Mouse (Mus musculus) intestine, postnatal 0 days (tissue): Measurements from ENCODE around the gene Fpgs. TPM values are rescaled to one million over a fixed set of nuclear protein-coding genes. Genes with fewer than 3 reads are reported as not detected.
A peak's percentile ranks its signal among the peaks of the same experiment; 100 is the strongest.

Experiments
- ATAC-seq: fragments of 200-750 bp; cut with Nextera tagmentation; 2 replicates; pipeline ENCODE4 v1.8.0; 2017; ENCODE audit warnings: mild to moderate bottlenecking, moderate TSS enrichment, moderate library complexity
- H3K27ac ChIP-seq: fragments of 300-500 bp; sonication (generic); 2 replicates; pipeline ENCODE4 v1.5.1; 2014; ENCODE audit warnings: mild to moderate bottlenecking, low read depth, low read length, moderate library complexity
- H3K27me3 ChIP-seq: fragments of 300-500 bp; sonication (generic); replicated peaks from 2 replicates; pipeline ENCODE4 v1.6.1; 2014; ENCODE audit warnings: low read length, mixed read lengths; ENCODE audit not compliant: control insufficient read depth, insufficient read depth
- H3K36me3 ChIP-seq: fragments of 300-500 bp; sonication (generic); 2 replicates; pipeline ENCODE4 v1.6.1; 2014; ENCODE audit warnings: mild to moderate bottlenecking, moderate library complexity; ENCODE audit not compliant: control insufficient read depth, insufficient read depth
- H3K4me1 ChIP-seq: fragments of 300-500 bp; sonication (generic); replicated peaks from 2 replicates; pipeline ENCODE4 v1.6.1; 2014; ENCODE audit warnings: antibody characterized with exemption, low read length, mixed read lengths; ENCODE audit not compliant: control insufficient read depth, insufficient read depth
- H3K4me2 ChIP-seq: fragments of 300-500 bp; sonication (generic); replicated peaks from 2 replicates; pipeline ENCODE4 v1.6.1; 2014; ENCODE audit warnings: low read depth, mild to moderate bottlenecking, moderate library complexity
- H3K4me3 ChIP-seq: fragments of 300-500 bp; sonication (generic); 2 replicates; pipeline ENCODE4 v1.5.1; 2014; ENCODE audit warnings: low read depth, low read length
- H3K9ac ChIP-seq: fragments of 300-500 bp; sonication (generic); 2 replicates; pipeline ENCODE4 v1.6.1; 2014; ENCODE audit warnings: mild to moderate bottlenecking, low read depth, low read length
- H3K9me3 ChIP-seq: fragments of 300-500 bp; sonication (generic); 2 replicates; pipeline ENCODE4 v1.6.1; 2016; ENCODE audit warnings: mixed run types; ENCODE audit not compliant: control insufficient read depth
- CTCF ChIP-seq: sonication (generic); IDR thresholded peaks from 2 replicates; pipeline ENCODE4 v1.5.1; 2016; ENCODE audit warnings: low read depth, mild to moderate bottlenecking, control low read depth, antibody characterized with exemption, moderate library complexity
- WGBS: fragments of 180-500 bp; shearing (Covaris S2); extraction: QIAGEN DNeasy Blood & Tissue Kit; methylation state at CpG from one replicate; pipeline ENCODE4 v1.1.7; 2014; 5-methylcytosine and 5-hydroxymethylcytosine counted together
- polyA plus RNA-seq: library from polyadenylated mRNA; unstranded; fragments of >200 nt; fragmentation: Nextera tagmentation; extraction: Ambion mirVana; gene quantifications from 2 replicates; pipeline ENCODE4 v1.2.1, GENCODE M21; 2015

The Fpgs gene
- polyA plus RNA-seq, 1 experiment from 2014 or later = 12.4 TPM

- no peak overlapping the region for H3K27ac ChIP-seq
- H3K36me3 ChIP-seq = peaks cover 78% of the 10 kb centered on the region
- TF ChIP-seq CTCF = no peak
- 79% methylated on average over 14 of the region's 14 CpGs for WGBS
- no peak overlapping the region for H3K4me3 ChIP-seq
- H3K27me3 ChIP-seq = no peaks in the 10 kb centered on the region
- no peak for ATAC-seq
- H3K4me1 ChIP-seq = peaks cover 9% of the 10 kb centered on the region
- no peak overlapping the region for H3K4me2 ChIP-seq
- H3K9ac ChIP-seq = no peak overlapping the region
- no peaks in the 10 kb centered on the region for H3K9me3 ChIP-seq
Observed at GRCm38 (mm10) chr2:32682721-32683417, 21.1 kb downstream of the Fpgs start.

DNA sequence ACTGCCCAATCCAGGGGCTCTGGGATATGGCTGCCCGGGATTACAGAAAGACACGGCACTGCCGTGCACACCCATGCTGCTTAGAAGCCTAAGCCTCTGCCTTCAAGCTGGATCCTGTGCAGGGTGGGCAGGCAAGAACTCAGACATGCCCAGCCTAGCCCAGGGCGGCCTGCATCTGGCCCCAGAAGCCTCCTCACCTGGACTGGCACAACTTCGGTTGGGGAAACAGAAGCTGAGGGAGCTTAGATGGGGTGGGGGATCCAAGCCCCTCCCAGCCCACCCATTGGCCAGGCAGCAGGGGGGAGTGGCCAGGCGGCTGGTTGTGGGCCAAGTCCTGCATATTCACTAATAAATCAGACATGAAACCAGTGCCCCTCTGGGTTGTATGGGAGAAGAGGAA, 22.2 kb downstream of the Fpgs start:
- WGBS = 61% methylated on average over 6 of the region's 6 CpGs
- Histone ChIP-seq H3K4me3 (no peak overlapping the region), H3K27me3 (no peaks in the 10 kb centered on the region), H3K36me3 (peaks cover 68% of the 10 kb centered on the region), H3K9me3 (no peaks in the 10 kb centered on the region), H3K27ac (no peak overlapping the region), H3K4me1 (peaks cover 9% of the 10 kb centered on the region), H3K4me2 (no peak overlapping the region), H3K9ac (no peak overlapping the region)
- no peak for ATAC-seq
- TF ChIP-seq CTCF = no peak

DNA sequence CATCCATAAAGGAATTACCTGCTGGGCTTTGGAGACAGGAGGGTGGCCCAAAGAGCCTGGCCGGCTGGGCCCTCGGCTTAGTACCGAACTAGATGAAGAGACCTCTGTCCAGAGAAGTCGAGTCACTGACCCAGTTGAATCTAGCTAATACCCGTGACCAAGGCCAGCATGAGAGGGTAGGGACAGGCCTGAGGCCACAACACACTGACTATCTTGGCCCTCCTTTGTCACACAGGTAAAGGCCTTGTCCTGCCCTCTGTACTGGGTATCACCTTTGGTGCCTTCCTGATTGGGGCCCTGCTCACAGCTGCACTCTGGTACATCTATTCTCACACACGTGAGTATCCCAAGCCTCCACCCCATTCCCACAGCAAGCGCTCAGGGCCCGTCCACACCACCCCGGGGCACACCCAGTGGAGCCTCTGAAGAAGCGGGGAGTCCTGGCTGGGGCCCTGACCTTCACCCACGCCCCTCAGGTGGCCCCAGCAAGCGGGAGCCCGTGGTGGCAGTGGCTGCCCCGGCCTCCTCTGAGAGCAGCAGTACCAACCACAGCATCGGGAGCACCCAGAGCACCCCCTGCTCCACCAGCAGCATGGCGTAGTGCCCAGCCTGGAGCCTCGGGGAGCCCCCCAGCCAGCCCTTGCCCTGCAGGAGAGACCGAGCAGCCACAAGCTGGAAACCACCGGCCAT, 22.8 kb downstream of the Fpgs start:
- 62% methylated on average over 19 of the region's 19 CpGs for WGBS
- Histone ChIP-seq H3K4me2 (0 out of 2 replicates have a peak overlapping the region, but pooled peaks have one; percentile 9), H3K9ac (no peak overlapping the region), H3K4me1 (peaks cover 9% of the 10 kb centered on the region), H3K4me3 (no peak overlapping the region), H3K27me3 (no peaks in the 10 kb centered on the region), H3K27ac (no peak overlapping the region; the same call in 1 of the 2 replicates), H3K36me3 (peaks cover 61% of the 10 kb centered on the region), H3K9me3 (no peaks in the 10 kb centered on the region)
- peak; percentile 70 for ATAC-seq
- no peak for TF ChIP-seq CTCF

- Histone ChIP-seq H3K9me3 (no peaks in the 10 kb centered on the region), H3K9ac (peak overlapping the region; percentile 11; the same call in 1 of the 2 replicates), H3K4me2 (no peak overlapping the region), H3K27me3 (no peaks in the 10 kb centered on the region), H3K27ac (peak overlapping the region; percentile 21; the same call in 1 of the 2 replicates), H3K4me3 (no peak overlapping the region), H3K4me1 (peaks cover 9% of the 10 kb centered on the region), H3K36me3 (peaks cover 51% of the 10 kb centered on the region)
- WGBS = 37% methylated on average over 7 of the region's 7 CpGs
- TF ChIP-seq CTCF = no peak
- peak; percentile 26; the same call in 1 of the 2 replicates for ATAC-seq
Observed at GRCm38 (mm10) chr2:32680051-32680451, 23.9 kb downstream of the Fpgs start.

- Histone ChIP-seq H3K36me3 (peaks cover 36% of the 10 kb centered on the region), H3K9me3 (no peaks in the 10 kb centered on the region), H3K4me1 (peaks cover 9% of the 10 kb centered on the region), H3K9ac (no peak overlapping the region), H3K27ac (no peak overlapping the region; the same call in 1 of the 2 replicates), H3K4me2 (no peak overlapping the region), H3K4me3 (no peak overlapping the region), H3K27me3 (no peaks in the 10 kb centered on the region)
- 83% methylated on average over 7 of the region's 7 CpGs for WGBS
- ATAC-seq = no peak
- TF ChIP-seq CTCF = no peak
Observed at GRCm38 (mm10) chr2:32677683-32678082, 26.3 kb downstream of the Fpgs start.

DNA sequence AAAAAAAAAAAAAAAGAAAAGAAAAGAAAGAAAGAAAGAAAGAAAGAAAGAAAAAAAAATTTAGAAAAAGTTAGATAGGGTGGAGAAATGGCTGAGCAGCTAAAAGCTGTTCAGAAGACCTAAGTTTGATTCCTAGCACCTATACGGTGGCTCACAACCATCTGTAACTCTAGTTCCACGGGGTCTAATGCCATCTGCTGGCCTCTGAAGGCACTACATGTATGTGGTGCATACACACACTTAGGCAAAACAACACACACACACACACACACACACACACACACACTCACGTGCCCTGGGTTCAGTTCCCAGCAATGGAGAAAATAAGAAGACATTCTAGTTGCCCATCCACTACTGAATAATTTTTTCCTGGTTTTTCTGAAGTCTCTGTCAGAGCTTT, 27.1 kb downstream of the Fpgs start:
- H3K9me3 ChIP-seq = no peaks in the 10 kb centered on the region
- TF ChIP-seq CTCF = peak; percentile 50
- no peak overlapping the region for H3K27ac ChIP-seq
- no peaks in the 10 kb centered on the region for H3K27me3 ChIP-seq
- peaks cover 32% of the 10 kb centered on the region; the same call in 1 of the 2 replicates for H3K36me3 ChIP-seq
- H3K4me1 ChIP-seq = peaks cover 9% of the 10 kb centered on the region
- H3K9ac ChIP-seq = no peak overlapping the region
- H3K4me3 ChIP-seq = no peak overlapping the region
- 92% methylated on average over 3 of the region's 3 CpGs for WGBS
- ATAC-seq = no peak
- no peak overlapping the region for H3K4me2 ChIP-seq
